Mouse (Mus musculus) hindbrain, embryonic 10.5 days (tissue): ENCODE data around the gene March5. TPM values are rescaled to one million over a fixed set of nuclear protein-coding genes. Genes with fewer than 3 reads are reported as not detected.
"Not testable (repeated sequence)": the region's sequence is repeated elsewhere in the genome, so short reads cannot be mapped to it uniquely, and the experiment has no call there.

Source experiments
- DNase-seq: peaks from one replicate; pipeline ENCODE4 v3.0.0-alpha.2; 2017; ENCODE audit warnings: low spot score
- H3K27ac ChIP-seq: fragments of 300-500 bp; sonication (generic); 2 replicates; pipeline ENCODE4 v1.5.1; 2016; ENCODE audit warnings: mild to moderate bottlenecking, moderate library complexity
- H3K27me3 ChIP-seq: fragments of 300-500 bp; sonication (generic); 2 replicates; pipeline ENCODE4 v1.6.1; 2016; ENCODE audit warnings: mild to moderate bottlenecking; ENCODE audit not compliant: poor library complexity, insufficient read depth, severe bottlenecking
- H3K36me3 ChIP-seq: fragments of 300-500 bp; sonication (generic); 2 replicates; pipeline ENCODE4 v1.6.1; 2016; ENCODE audit warnings: mild to moderate bottlenecking, moderate library complexity
- H3K4me1 ChIP-seq: fragments of 300-500 bp; sonication (generic); replicated peaks from 2 replicates; pipeline ENCODE4 v1.6.1; 2016; ENCODE audit warnings: mild to moderate bottlenecking
- H3K4me3 ChIP-seq: fragments of 300-500 bp; sonication (generic); 2 replicates; pipeline ENCODE4 v1.5.1; 2016; ENCODE audit warnings: mild to moderate bottlenecking, moderate library complexity
- H3K9me3 ChIP-seq: fragments of 300-500 bp; sonication (generic); 2 replicates; pipeline ENCODE4 v1.6.1; 2016; ENCODE audit warnings: mild to moderate bottlenecking, moderate library complexity
- WGBS: fragments of 180-500 bp; shearing (Covaris S2); methylation state at CpG from one replicate; pipeline ENCODE4 v1.1.7; 2016; 5-methylcytosine and 5-hydroxymethylcytosine counted together
- polyA plus RNA-seq: library from polyadenylated mRNA; unstranded; fragments of >200 nt; fragmentation: Nextera tagmentation; extraction: Ambion mirVana; gene quantifications from 2 replicates; pipeline ENCODE4 v1.2.1, GENCODE M21; 2016

Gene March5
- polyA plus RNA-seq, 1 experiment from 2014 or later: 116 TPM

GRCm38 (mm10) chr19:37214711-37215110 lies 7.4 kb downstream of the March5 start:
- Histone ChIP-seq H3K4me1 (no peaks in the 10 kb centered on the region; the same call in 1 of the 2 replicates), H3K27me3 (no peaks in the 10 kb centered on the region), H3K4me3 (no peak overlapping the region), H3K9me3 (no peaks in the 10 kb centered on the region), H3K36me3 (peaks cover 96% of the 10 kb centered on the region), H3K27ac (no peak overlapping the region)
- DNase-seq: no peak
- WGBS: 89% methylated on average over 2 of the region's 2 CpGs

- Histone ChIP-seq H3K4me3 (no peak overlapping the region), H3K36me3 (peaks cover 64% of the 10 kb centered on the region), H3K27ac (no peak overlapping the region), H3K9me3 (no peaks in the 10 kb centered on the region), H3K27me3 (no peaks in the 10 kb centered on the region), H3K4me1 (no peaks in the 10 kb centered on the region)
- DNase-seq: no peak
- WGBS: 84% methylated on average over 6 of the region's 6 CpGs
Measured at GRCm38 (mm10) chr19:37225197-37225862, 18.0 kb downstream of the March5 start.

- peaks cover 53% of the 10 kb centered on the region for H3K27me3 ChIP-seq
- not testable (repeated sequence) for H3K27ac ChIP-seq, H3K9me3 ChIP-seq, DNase-seq, H3K36me3 ChIP-seq, H3K4me1 ChIP-seq, H3K4me3 ChIP-seq
- 83% methylated on average over 9 of the region's 9 CpGs for whole genome bisulfite sequencing
Measured at GRCm38 (mm10) chr19:37232598-37232997, 25.3 kb downstream of the March5 start.

- Histone ChIP-seq H3K4me3 (peak overlapping the region; percentile 60), H3K9me3 (no peaks in the 10 kb centered on the region), H3K27ac (peak overlapping the region; percentile 53), H3K36me3 (no peaks in the 10 kb centered on the region), H3K27me3 (peaks cover 60% of the 10 kb centered on the region), H3K4me1 (peaks cover 22% of the 10 kb centered on the region)
- 4% methylated on average over 63 of the region's 63 CpGs for WGBS
- peak; percentile 53 for DNase-seq
Measured at GRCm38 (mm10) chr19:37233561-37234539, 26.5 kb downstream of the March5 start.

DNA sequence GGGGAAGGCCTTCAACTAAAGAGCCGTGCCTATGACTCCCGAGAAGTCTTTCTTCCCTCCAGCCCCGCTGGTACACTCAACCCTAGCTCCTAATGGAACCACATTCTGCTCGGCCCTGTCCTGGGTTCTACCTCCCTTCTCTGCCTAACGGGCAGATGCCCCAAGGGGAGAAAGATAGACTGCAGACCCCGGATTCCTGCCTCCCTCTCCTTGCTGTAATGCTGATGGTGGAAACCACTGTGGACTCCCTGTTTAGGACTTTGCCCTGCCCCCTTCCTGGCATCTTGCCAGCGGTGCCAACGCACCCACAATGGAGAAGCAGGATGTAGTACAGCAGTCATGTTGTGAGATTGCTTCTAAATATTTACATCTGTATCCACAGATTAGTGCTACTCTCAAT lies 28.5 kb downstream of the March5 start:
- DNase-seq: no peak
- Histone ChIP-seq H3K36me3 (no peaks in the 10 kb centered on the region), H3K9me3 (no peaks in the 10 kb centered on the region), H3K4me1 (peaks cover 27% of the 10 kb centered on the region), H3K27ac (no peak overlapping the region), H3K27me3 (peaks cover 60% of the 10 kb centered on the region), H3K4me3 (no peak overlapping the region)
- 62% methylated on average over 8 of the region's 8 CpGs for WGBS

DNA sequence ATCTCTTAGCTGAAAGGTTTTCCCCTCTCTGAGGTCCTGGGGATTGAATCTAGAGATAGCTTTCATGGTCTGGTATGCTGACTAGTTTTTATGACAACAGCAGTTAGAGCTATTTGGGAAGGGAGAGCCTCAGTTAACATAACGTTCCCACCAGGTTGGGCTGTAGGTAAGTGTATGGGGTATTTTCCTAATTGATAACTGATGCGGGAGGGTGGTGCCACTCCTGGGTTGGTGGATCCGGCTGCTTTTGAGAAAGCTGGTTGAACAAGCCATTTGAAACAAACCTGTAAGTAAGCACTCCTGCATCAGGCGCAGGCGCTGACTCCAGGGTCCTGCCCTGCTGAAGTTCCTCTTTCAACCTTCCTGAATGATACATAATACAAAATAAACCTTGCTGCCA lies 30.0 kb downstream of the March5 start:
- Histone ChIP-seq H3K4me1 (peaks cover 27% of the 10 kb centered on the region), H3K27me3 (peaks cover 54% of the 10 kb centered on the region)
- WGBS: 61% methylated on average over 5 of the region's 5 CpGs

DNA sequence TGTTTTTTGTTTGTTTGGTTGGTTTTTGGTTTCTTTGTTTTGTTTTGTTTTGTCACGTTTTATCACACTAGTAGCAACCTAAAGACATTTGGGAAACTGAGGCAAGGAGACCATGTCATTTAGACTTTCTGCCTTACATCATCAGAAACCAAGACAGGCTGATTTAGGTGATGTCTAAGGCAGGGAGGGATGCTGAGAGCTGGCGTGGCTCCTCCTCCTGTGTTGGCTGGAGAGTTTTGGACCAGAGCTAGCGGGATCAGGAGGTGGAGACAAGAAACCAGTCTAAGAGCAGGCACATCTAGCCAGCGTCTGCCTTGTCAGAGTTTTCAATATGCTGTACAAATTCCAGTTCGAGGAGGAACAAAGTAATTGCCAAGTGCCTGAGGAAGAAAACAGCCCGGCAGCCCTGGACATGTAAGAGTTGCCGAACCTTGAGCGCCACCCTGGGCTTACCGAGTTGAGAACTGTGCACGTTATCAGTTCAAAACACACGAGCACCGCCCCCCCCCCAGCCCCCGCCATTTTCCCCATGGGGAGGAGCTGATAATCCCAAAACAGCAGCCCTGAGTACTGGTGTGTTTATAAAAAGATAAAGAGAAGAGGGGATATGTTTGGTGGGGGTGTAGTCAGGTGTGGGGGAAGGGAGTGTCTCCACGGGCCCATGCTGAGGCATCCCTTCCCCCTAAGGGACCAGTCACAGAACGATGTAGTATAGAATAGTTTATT lies 30.5 kb downstream of the March5 start:
- no peaks in the 10 kb centered on the region for H3K36me3 ChIP-seq
- H3K4me3 ChIP-seq: peak overlapping the region; percentile 16; the same call in 1 of the 2 replicates
- H3K4me1 ChIP-seq: peaks cover 27% of the 10 kb centered on the region
- H3K27ac ChIP-seq: peak overlapping the region; percentile 16; the same call in 1 of the 2 replicates
- 10% methylated on average over 15 of the region's 15 CpGs for WGBS
- H3K27me3 ChIP-seq: peaks cover 50% of the 10 kb centered on the region
- no peak for DNase-seq
- H3K9me3 ChIP-seq: no peaks in the 10 kb centered on the region

More for the DNA sequence above, 30.0 kb downstream of the March5 start:
- H3K27ac ChIP-seq: peak overlapping the region; percentile 16; the same call in 1 of the 2 replicates
- no peaks in the 10 kb centered on the region for H3K36me3 ChIP-seq
- no peak for DNase-seq
- no peaks in the 10 kb centered on the region for H3K9me3 ChIP-seq
- H3K4me3 ChIP-seq: no peak overlapping the region

DNA sequence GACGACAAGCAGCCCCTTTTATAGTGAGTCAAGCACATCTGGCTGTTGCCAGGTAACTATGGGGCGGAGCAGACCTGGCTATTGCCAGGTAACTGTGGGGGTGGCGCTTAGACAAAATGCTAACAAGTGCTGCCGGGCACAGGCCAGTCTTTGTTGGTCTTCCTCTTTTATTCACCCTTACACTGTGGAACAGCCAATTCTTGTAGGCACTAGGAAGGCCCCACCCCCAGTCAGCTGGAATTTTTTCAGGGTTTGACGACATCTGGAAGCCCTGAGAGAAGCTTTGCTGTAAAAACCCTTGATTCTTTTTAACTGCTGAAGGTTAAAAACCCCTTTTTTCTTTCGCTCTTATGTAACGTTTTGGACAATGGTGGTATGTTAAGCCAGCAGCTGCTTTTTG lies 31.3 kb downstream of the March5 start:
- no peak for DNase-seq
- Histone ChIP-seq H3K9me3 (no peaks in the 10 kb centered on the region), H3K27ac (0 out of 2 replicates have a peak overlapping the region, but pooled peaks have one; percentile 35), H3K4me3 (0 out of 2 replicates have a peak overlapping the region, but pooled peaks have one; percentile 11), H3K36me3 (no peaks in the 10 kb centered on the region), H3K4me1 (peaks cover 25% of the 10 kb centered on the region), H3K27me3 (peaks cover 44% of the 10 kb centered on the region)
- WGBS: 13% methylated on average over 7 of the region's 7 CpGs

DNA sequence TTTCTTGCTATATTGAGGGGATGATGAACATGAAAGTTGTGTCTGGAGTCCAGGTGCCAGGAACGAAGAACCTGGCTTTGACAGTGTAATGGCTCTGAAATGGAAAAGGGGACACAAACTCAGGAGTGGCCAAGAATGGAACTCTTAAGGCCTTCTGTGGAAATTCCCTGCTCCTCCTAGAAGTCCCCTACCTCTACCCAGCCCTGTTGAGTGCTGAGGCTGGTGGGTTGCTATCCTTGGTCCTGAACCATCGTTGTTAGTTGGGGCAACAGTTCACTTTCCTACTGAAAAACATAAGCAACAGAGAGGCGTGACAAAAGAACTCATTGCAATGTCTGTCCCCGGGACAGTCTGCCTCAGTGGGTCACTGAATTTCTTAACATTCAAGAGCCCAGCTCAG lies 31.8 kb downstream of the March5 start:
- Histone ChIP-seq H3K36me3 (no peaks in the 10 kb centered on the region), H3K4me1 (peaks cover 20% of the 10 kb centered on the region), H3K4me3 (no peak overlapping the region), H3K9me3 (no peaks in the 10 kb centered on the region), H3K27ac (no peak overlapping the region), H3K27me3 (peaks cover 40% of the 10 kb centered on the region)
- DNase-seq: peak; percentile 38
- WGBS: 29% methylated on average over 4 of the region's 4 CpGs

DNA sequence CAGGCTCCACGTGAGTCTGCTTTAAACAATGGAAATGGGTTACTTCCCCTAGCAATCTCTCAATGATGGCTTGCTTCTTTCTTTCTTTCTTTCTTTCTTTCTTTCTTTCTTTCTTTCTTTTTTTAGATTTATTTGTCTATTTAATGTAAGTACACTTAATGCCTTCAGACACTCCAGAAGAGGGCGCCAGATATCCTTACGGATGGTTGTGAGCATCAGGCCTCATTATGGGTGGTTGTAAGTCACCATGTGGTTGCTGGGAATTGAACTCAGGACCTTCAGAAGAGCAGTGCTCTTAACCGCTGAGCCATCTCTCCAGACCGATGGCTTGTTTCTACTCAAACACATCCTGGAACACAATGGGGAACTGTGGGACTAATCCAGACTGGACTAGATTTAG lies 33.9 kb downstream of the March5 start:
- peaks cover 17% of the 10 kb centered on the region for H3K4me1 ChIP-seq
- no peak for DNase-seq
- no peak overlapping the region for H3K4me3 ChIP-seq
- H3K36me3 ChIP-seq: no peaks in the 10 kb centered on the region
- 72% methylated on average over 5 of the region's 5 CpGs for WGBS
- H3K27ac ChIP-seq: no peak overlapping the region
- H3K27me3 ChIP-seq: peaks cover 19% of the 10 kb centered on the region
- H3K9me3 ChIP-seq: 0 out of 2 replicates have a peak, but pooled peaks cover 2% of the 10 kb centered on the region

DNA sequence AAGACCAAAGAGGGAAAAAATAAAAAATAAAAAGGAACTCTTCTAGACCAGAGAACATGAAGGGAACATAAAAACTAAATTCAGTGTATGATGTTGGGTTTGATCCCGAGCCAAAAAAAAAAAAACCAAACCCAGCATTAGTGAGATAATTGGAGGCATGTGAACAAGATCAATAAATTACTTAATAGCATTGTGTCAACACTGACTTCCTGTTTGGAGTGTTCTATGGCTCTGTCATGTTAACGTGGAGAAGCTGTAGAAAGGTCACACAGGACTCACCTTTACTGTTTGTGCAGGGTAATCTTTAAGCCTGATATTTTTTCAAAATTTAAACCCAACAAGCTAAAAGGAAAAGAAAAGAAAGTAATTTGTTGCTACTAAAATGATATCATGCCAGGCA lies 35.4 kb downstream of the March5 start:
- H3K27me3 ChIP-seq: peaks cover 5% of the 10 kb centered on the region; the same call in 1 of the 2 replicates
- H3K36me3 ChIP-seq: no peaks in the 10 kb centered on the region
- no peak overlapping the region for H3K27ac ChIP-seq
- WGBS: 65% methylated on average over 2 of the region's 2 CpGs
- peaks cover 16% of the 10 kb centered on the region for H3K4me1 ChIP-seq
- no peak overlapping the region for H3K4me3 ChIP-seq
- H3K9me3 ChIP-seq: 0 out of 2 replicates have a peak, but pooled peaks cover 2% of the 10 kb centered on the region
- DNase-seq: no peak

DNA sequence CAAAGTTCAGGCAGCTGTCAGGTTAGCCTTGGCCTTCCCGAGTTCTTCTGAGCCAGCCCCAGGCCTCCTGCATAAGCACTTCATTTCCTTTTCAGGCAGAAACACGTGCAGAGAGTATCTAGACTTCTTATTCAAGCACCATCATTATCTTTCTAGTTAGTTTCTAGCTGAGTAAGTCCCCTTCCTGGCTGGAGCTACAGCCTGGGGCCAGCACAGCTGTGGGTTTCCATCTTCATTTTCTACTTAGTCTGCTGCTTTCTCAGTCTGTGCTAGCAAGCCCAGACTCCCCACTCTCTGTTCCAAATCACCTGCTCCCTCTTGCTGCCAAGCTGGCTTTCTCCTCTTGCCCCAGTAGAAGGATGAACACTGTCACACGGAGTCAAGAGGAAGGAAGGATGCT lies 39.5 kb downstream of the March5 start:
- H3K27ac ChIP-seq: no peak overlapping the region; the same call in 1 of the 2 replicates
- 65% methylated on average over 3 of the region's 3 CpGs for WGBS
- no peaks in the 10 kb centered on the region for H3K36me3 ChIP-seq
- DNase-seq: no peak
- no peak overlapping the region for H3K4me3 ChIP-seq
- H3K4me1 ChIP-seq: no peaks in the 10 kb centered on the region
- 0 out of 2 replicates have a peak, but pooled peaks cover 2% of the 10 kb centered on the region for H3K9me3 ChIP-seq
- no peaks in the 10 kb centered on the region for H3K27me3 ChIP-seq
